Mouse (Mus musculus): ENCODE data around the gene Metrn. TPM values are rescaled to one million over a fixed set of nuclear protein-coding genes. Genes with fewer than 3 reads are reported as not detected.

Gene Metrn
- polyA plus RNA-seq (2021; fragmentation: Nextera tagmentation), result 7.3 and 11.1 TPM in 2 replicates
- long read RNA-seq, experiment 1, partial matches to known transcripts, result 3 of 6 reads
- long read RNA-seq, experiment 1, other reads (novel, unspliced or antisense), result 2 of 6 reads
- long read RNA-seq, experiment 2, transcript Metrn-202 (4 exons, 2,751 nt), result major isoform, 7 of 11 reads
- long read RNA-seq, experiment 2, partial matches to known transcripts, result 0 of 11 reads
- long read RNA-seq, experiment 2, other reads (novel, unspliced or antisense), result 1 of 11 reads

DNA sequence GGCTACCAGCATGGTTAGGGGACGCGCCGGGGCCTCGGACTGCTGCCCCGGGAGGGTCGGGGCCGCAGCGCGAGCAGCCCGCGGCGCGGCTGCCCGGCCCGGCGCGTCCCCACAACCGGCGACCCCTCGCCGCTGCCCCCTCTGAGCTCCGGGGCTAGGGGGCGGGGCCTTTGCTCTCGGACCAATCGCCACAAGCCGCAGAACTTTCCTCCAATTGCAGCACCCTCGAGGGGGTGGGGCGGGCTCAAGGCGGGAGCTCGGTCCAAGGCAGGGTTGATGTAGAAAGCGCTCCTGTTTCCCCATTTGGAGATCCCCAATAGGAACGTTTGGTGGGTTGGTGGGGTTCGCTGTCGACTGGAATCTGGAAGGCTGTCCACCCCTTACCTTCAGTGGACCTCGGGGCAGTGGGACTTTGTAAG is at the start of gene Metrn:
Metrn (minus strand) TSS at position 186 of the 419 bp plus-strand sequence.

DNA sequence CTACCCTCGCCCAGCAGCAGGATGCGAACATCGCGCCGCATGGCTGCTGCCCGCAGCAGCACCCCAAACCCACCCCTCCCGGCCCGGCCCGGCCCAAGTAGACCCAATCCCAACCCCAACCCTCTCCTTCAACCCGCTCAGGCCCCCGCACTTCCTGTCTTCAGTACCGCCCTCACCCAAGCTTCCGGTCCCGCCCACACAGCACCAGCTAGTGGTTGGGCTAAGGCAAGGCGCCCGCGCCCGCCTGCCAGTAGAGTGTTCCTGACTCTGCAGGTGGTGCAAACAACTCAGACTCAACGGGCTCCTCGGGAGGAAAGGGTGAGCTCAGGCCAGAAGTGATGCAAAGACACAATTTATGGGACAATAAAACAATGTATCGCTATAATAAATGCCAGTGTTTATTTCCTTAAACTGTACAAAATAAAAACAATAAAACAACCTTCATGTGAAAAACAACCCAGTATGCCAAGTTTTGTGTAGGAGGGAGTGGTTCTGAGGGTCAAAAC is 47.5 kb upstream of the Metrn start, which contains the start of gene Rhot2:
Rhot2 (minus strand) TSS at position 456 of the 506 bp plus-strand sequence.

DNA sequence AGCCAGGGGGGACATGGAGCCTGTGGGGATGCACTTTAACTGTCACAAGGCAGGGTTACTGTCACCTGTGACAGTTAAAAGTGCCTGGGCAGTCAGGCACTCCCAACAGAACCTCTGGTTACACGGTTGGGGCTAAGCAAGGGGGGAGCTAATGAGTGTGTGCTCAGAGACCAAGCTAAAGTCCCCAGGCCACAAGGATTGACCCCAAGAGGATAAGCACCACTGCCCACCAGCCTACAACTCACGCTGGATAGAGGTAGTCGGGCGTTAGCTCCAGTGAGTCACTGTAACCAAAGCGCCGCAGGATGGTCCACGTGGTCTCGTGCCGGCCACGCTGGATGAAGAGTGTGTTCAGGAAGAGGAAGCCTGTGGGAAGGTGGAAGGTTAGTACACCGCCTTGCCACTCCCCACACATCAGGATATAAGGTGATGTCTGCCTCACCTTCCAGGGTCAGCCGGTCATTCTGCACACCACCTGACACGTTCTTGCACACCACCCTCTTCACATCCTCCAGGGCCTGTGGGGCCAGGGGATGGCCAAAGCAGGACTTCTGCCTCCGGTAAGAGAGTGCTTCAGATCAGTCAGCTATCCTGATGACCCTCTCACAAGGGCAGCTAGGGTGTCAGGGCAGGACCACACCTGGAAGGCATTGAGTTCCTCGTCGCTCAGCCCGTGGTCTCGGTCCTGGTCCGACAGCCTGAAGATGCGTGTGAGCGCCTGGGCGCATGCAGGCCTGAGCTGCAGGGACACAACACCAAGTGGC is 44.4 kb upstream of the Metrn start, which contains the start of gene Gm20683:
Gm20683 (minus strand) TSS at position 647 of the 764 bp plus-strand sequence.

DNA sequence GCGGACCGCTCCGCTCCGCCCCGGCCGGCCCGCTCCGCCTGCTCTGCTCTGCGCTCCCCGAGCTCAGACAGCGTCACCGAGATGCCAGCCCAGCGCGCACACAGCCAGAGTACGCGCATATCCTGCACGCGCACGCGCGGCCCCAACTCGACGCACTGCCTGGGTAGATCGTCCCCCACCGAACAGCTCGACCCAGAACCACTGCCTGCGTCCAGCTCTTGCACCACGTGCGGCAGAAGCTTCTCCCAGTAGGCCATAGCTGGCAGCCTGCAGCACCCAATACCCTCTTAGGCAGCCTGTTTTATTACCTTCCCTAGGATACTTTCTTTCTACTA is 40.1 kb upstream of the Metrn start, which contains the start of gene Rhbdl1:
Rhbdl1 (minus strand) TSS at position 220 of the 335 bp plus-strand sequence.

DNA sequence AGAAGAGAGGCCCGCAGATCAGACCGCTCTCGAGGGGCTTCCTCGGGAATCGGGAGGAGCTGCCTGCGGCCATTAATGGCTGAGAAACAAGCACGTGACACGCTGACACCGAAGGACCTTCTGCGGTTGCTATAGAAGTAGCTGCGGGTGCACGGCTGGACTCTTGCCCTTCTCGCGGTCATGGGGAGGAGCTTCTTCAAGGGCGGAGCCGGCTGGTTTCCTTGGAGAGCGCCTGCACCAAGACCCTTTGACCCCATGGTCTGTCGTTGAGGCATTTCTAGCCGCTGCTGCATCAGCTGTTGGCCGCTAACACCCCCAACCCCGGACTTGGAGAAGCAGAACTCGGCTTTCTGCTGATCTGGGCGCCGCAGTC is 36.3 kb upstream of the Metrn start, which contains the start of gene Stub1:
Stub1 (minus strand) TSS at position 114 of the 373 bp plus-strand sequence.

DNA sequence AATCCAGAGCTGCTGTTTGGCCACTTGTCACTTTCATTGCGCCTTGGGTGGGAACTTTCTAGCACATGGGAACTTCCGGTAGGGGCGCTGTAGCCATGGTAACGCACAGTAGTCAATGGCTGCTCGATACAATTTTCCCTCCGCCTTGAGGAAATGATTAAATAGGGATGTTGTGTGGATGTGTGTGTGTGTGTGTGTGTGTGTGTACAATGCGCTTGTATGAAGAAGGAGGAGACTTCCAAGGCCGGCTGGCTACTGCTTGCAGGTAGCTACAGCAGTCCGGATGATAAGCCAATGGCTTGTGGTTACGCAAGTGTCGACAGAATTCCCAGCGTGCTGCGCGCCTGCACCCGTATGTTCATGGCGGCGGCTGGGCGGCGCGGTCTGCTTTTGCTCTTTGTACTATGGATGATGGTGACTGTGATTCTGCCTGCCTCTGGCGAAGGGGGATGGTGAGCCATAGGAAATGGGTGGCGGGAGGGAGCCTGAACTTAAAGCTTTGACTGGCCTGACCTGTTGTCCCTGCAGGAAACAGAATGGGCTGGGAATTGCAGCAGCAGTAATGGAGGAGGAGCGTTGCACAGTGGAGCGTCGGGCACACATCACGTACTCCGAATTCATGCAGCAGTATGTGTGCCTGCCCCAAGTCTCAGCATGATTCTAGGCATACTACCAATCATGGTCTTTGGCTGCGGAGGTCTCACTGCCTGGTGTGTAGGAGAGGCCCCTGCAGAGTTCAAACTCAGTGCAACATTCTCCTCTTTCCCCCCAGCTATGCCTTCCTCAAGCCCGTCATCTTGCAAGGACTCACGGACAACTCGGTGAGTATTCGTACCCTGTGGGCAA is 32.0 kb upstream of the Metrn start, which contains the start of gene Jmjd8:
Jmjd8 (plus strand) TSS at position 156 of the 846 bp plus-strand sequence.

DNA sequence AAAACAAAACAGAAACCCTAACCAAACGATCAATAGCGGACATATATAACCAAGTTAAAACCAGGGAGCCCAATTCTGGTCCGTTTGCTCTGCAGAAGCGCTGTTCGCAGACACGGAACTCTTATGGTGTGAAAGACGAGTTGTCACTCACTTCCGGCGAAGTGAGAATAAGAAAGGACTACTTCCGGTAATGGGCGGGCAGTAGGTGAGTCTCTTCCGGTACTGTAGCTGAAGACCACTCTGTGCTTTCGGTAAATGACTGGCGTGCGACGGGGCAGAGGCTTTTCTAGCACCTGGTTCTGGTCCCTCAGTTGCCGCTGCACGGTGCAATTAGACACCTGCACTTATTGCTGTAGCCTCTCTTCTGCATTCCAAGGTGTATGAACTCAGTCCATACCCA is 26.5 kb upstream of the Metrn start, which contains the start of gene Wdr24:
Wdr24 (plus strand) TSS at position 176 of the 400 bp plus-strand sequence.

DNA sequence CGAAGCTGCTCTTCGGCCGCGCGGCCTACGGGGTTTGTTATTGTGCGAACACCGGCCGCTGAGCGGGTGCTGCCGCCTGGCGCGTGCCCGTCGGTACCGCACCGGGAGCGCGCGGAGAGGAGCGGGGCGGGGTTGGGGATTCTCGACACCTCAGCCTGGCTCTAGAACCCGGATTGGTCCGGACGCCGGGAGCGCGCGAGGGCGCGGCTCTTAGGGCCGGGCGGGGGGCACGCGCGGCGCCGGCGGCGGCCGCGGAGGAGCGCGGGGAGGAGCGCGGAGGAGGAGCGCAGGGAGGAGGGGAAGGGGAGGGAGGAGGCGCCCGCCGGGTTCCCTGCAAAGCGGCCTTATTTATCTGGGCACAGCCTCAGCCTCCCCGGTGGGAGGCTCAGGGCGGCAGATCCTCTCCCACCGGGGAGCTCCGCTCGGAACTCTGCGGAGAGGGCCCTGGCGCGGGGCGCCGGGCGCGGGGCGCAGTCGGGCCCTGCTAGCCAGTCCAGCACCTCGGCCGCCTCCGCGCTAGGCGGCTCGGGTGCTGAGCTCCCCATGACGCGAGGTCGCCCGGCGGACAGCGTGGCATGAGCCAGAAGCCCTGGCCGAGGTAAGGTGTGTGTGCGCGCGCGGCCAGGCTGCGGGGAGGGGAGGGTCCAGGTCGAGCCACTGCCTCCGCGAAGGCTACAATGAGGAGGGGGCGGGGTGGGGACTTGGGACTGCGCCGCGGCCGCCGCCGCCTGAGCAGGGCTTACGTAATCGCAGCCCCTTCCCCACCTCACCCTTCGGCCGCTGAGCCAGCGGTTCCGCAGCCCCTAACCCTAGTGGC is 12.1 kb upstream of the Metrn start, which contains the start of gene Fbxl16:
Fbxl16 (plus strand) TSS at position 297 of the 817 bp plus-strand sequence.

DNA sequence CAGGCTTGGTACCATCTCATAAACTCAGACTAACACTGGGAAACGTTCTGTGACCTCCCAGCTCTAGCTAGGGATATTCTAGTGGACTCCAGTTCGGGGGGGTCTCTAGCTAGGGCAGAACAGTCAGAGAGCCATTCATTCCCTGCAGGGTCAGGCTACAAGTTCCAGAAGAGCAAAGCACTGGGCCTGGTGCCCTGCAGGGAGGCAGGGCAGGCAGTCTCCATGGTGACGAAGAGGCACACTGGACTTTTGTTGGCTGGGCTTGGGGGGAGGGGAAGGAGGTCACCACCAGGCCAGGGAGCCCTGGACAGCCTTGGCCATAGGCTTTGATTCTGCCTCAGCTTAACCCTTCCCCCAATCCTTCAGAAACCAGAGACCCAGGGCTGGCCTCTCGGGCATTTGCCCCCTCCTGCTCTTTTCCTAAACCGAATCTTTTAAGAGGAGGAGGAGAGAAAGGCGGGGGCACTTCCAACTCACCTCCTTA is 1.3 kb downstream of the Metrn start, which contains the start of gene AC134908.4:
AC134908.4 (minus strand) TSS at position 51 of the 484 bp plus-strand sequence.

DNA sequence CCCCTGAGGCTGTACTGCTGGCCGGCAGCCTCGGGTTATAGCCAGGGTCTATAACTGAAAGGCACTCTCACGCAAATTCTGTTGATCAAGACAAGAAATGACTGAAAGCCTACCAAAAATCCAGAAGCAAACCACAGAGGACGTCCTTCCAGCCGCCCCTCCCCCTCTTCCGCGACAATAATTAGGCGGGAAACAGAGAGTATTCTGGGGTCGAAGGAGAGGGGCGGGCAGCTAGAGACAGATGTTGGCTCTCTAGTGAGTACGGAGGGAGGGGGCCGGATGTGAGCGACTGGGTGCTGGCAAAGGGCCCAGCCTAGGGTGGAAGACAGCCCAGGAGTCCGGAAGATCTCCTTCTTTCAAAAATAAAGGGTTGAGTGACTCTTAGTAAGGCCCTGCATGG is 4.3 kb downstream of the Metrn start, which contains the start of gene Fam173a:
Fam173a (minus strand) TSS at position 287 of the 400 bp plus-strand sequence.

DNA sequence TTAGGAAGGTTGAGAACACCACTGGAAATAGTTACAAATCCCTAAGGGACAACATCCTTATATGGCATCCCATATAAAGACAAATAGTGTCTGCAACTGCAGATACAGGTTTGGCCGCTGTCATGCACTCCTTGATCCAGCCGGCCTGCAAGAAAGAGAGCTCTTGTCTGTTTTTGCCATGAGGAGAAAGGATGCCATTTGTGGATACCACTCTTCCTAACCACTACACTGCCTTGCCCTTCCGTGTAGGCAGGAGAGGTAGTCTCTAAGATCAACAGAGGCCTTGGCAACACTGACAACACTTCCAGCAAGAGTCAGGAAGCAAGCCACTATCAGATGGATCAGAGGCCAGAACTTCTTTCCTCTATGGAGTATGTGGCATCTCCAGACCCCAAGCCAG is 10.7 kb downstream of the Metrn start, which contains the start of gene Ccdc78:
Ccdc78 (plus strand) TSS at position 301 of the 400 bp plus-strand sequence.

DNA sequence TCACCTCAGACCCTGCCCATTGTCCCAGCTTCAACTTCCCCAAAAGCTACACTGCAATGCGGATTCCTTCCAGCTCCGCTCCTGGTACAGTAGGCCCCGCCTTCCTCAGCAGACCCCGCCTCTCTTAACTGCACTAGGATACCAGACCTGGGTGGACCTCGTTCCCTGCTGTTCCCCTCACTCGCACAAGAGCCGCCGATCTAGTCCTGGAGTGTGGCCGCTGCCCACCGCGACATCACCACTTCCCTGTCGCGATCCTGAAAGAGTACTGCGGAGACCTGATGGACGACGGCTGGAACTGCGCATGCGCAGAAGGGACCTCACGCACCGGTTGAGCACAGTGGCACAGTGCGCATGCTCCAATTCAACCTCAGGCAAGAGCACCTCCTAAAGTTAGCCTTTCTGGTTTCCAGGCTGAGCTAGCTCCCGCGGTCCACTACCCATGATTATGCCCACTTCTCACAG is 11.6 kb downstream of the Metrn start, which contains the start of gene Haghl:
Haghl (minus strand) TSS at position 393 of the 465 bp plus-strand sequence.

DNA sequence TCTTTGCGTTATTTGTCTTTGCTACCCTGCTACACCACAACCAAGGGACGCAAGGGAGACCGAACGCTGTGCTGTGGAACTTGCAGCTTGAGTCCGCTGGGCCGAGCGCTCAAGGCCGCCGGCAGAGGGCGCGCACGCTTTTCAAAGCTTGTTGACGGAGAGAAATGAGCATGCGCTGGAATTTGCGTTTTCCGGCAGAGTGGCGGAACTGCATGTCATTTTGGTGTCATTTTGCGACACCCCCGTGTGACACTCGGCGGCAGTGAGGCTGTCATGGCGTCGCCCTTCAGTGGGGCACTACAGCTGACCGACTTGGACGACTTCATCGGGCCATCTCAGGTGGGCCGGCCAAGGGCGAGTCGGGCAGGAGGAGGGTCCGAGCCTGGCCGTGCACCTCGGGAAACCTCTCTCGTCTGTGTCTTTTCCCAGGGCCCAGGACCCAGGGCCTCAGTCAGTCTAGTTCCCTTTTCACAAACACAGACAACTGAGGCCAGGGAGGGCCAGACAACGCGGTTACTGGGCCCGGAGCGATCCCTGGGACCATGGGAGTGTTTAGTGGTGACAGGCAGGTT is 23.3 kb downstream of the Metrn start, which contains the start of gene Narfl:
Narfl (plus strand) TSS at position 228 of the 572 bp plus-strand sequence.

DNA sequence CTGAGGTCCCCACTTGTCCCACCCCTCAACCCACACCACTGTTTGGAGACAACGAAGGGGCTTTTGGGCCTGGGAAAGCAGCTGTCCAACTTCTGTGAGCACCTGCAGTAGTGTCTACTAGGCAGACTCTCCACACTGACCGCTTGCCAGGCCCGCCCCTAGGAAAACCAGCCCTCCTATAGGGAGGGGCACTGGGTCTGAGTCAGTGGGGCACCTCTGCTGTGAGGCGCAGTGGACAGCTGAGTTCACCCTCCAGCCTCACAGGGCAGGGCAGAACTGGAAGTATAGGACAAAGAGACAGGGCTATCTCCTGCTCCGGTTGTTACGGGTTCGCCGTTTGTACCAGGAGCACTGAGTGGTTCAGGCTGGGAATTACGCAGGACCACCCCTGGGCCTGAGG is 42.7 kb downstream of the Metrn start, which contains the start of gene Msln:
Msln (minus strand) TSS at position 138 of the 400 bp plus-strand sequence.

Small RNAs within 50 kb of the gene (microRNA-seq; reads per million reads assigned to microRNA genes)
- not detected for gene Gm25083
- gene Mir3082, result 3.2 reads per million, percentile 10 among the genes with 10 or more reads in this experiment
- gene Mir6966, result 1.5 reads per million

Other genes with a start within 250 kb of the Metrn start
- gene Sox8, start 226.4 kb downstream of the Metrn start, polyA plus RNA-seq (2021; fragmentation: Nextera tagmentation), result 43.6 and 69.7 TPM in 2 replicates
- gene Lmf1, start 218.1 kb downstream of the Metrn start, polyA plus RNA-seq (2021; fragmentation: Nextera tagmentation), result 31.8 and 35.9 TPM in 2 replicates
- 621 and 686 TPM in 2 replicates for gene Gng13, start 80.0 kb downstream of the Metrn start, polyA plus RNA-seq (2021; fragmentation: Nextera tagmentation)
- 0.99 and 1.8 TPM in 2 replicates for gene Chtf18, start 69.7 kb downstream of the Metrn start, polyA plus RNA-seq (2021; fragmentation: Nextera tagmentation)
- gene Rpusd1, start 69.5 kb downstream of the Metrn start, polyA plus RNA-seq (2021; fragmentation: Nextera tagmentation), result 52.1 and 53.1 TPM in 2 replicates
- gene Mslnl, start 61.1 kb downstream of the Metrn start, polyA plus RNA-seq (2021; fragmentation: Nextera tagmentation), result not detected in 2 replicates
- gene Msln, start 42.8 kb downstream of the Metrn start, polyA plus RNA-seq (2021; fragmentation: Nextera tagmentation), result 0.21 and 0.24 TPM in 2 replicates
- gene Narfl, start 23.4 kb downstream of the Metrn start, polyA plus RNA-seq (2021; fragmentation: Nextera tagmentation), result 32.8 and 34.8 TPM in 2 replicates
- 76.2 and 91.6 TPM in 2 replicates for gene Haghl, start 11.5 kb downstream of the Metrn start, polyA plus RNA-seq (2021; fragmentation: Nextera tagmentation)
- 0.36 and 0.49 TPM in 2 replicates for gene Ccdc78, start 10.6 kb downstream of the Metrn start, polyA plus RNA-seq (2021; fragmentation: Nextera tagmentation)
- gene Fam173a, start 4.2 kb downstream of the Metrn start, polyA plus RNA-seq (2021; fragmentation: Nextera tagmentation), result 182 and 194 TPM in 2 replicates
- 2.4 and 3.0 TPM in 2 replicates for gene AC134908.4, start 1.5 kb downstream of the Metrn start, polyA plus RNA-seq (2021; fragmentation: Nextera tagmentation)
- 218 and 257 TPM in 2 replicates for gene Fbxl16, start 11.9 kb upstream of the Metrn start, polyA plus RNA-seq (2021; fragmentation: Nextera tagmentation)
- gene Wdr24, start 26.5 kb upstream of the Metrn start, polyA plus RNA-seq (2021; fragmentation: Nextera tagmentation), result 15.6 and 18.6 TPM in 2 replicates
- 33.3 and 39.5 TPM in 2 replicates for gene Jmjd8, start 31.7 kb upstream of the Metrn start, polyA plus RNA-seq (2021; fragmentation: Nextera tagmentation)
- 365 and 398 TPM in 2 replicates for gene Stub1, start 36.3 kb upstream of the Metrn start, polyA plus RNA-seq (2021; fragmentation: Nextera tagmentation)
- 18.4 and 27.7 TPM in 2 replicates for gene Rhbdl1, start 40.2 kb upstream of the Metrn start, polyA plus RNA-seq (2021; fragmentation: Nextera tagmentation)
- 2.1 and 2.8 TPM in 2 replicates for gene Gm20683, start 44.6 kb upstream of the Metrn start, polyA plus RNA-seq (2021; fragmentation: Nextera tagmentation)
- 8.6 and 8.7 TPM in 2 replicates for gene Rhot2, start 47.7 kb upstream of the Metrn start, polyA plus RNA-seq (2021; fragmentation: Nextera tagmentation)
- 2.1 and 2.3 TPM in 2 replicates for gene Wdr90, start 64.4 kb upstream of the Metrn start, polyA plus RNA-seq (2021; fragmentation: Nextera tagmentation)
- gene Mcrip2, start 71.6 kb upstream of the Metrn start, polyA plus RNA-seq (2021; fragmentation: Nextera tagmentation), result 36.0 and 36.4 TPM in 2 replicates
- 87.8 and 94.9 TPM in 2 replicates for gene Mettl26, start 77.9 kb upstream of the Metrn start, polyA plus RNA-seq (2021; fragmentation: Nextera tagmentation)
- gene Wfikkn1, start 83.7 kb upstream of the Metrn start, polyA plus RNA-seq (2021; fragmentation: Nextera tagmentation), result not detected in 2 replicates
- 6.4 and 7.1 TPM in 2 replicates for gene Rab40c, start 122.6 kb upstream of the Metrn start, polyA plus RNA-seq (2021; fragmentation: Nextera tagmentation)
- gene Pigq, start 147.8 kb upstream of the Metrn start, polyA plus RNA-seq (2021; fragmentation: Nextera tagmentation), result 115 and 168 TPM in 2 replicates
- 1.6 and 1.9 TPM in 2 replicates for gene Nhlrc4, start 147.8 kb upstream of the Metrn start, polyA plus RNA-seq (2021; fragmentation: Nextera tagmentation)
- gene A930017K11Rik, start 155.4 kb upstream of the Metrn start, polyA plus RNA-seq (2021; fragmentation: Nextera tagmentation), result 0.54 and 1.1 TPM in 2 replicates
- 9.0 and 12.3 TPM in 2 replicates for gene Capn15, start 188.7 kb upstream of the Metrn start, polyA plus RNA-seq (2021; fragmentation: Nextera tagmentation)

All from layer of hippocampus, adult 6 months (tissue).